Mouse (Mus musculus) midbrain, embryonic 12.5 days (tissue): Measurements from ENCODE around the gene 1700003F12Rik. TPM values are rescaled to one million over a fixed set of nuclear protein-coding genes. Genes with fewer than 3 reads are reported as not detected.

Source experiments
- ATAC-seq: fragments of 200-750 bp; cut with Nextera tagmentation; 2 replicates; pipeline ENCODE4 v1.8.0; 2017; ENCODE audit warnings: low read depth, moderate TSS enrichment, moderate library complexity; ENCODE audit not compliant: low FRiP score
- H3K27ac ChIP-seq: fragments of 300-500 bp; sonication (generic); replicated peaks from 2 replicates; pipeline ENCODE4 v1.5.1; 2016; ENCODE audit warnings: mild to moderate bottlenecking
- H3K27me3 ChIP-seq: fragments of 300-500 bp; sonication (generic); 2 replicates; pipeline ENCODE4 v1.6.1; 2016; ENCODE audit warnings: mild to moderate bottlenecking
- H3K36me3 ChIP-seq: fragments of 300-500 bp; sonication (generic); 2 replicates; pipeline ENCODE4 v1.6.1; 2016
- H3K4me1 ChIP-seq: fragments of 300-500 bp; sonication (generic); 2 replicates; pipeline ENCODE4 v1.6.1; 2016
- H3K4me2 ChIP-seq: fragments of 300-500 bp; sonication (generic); replicated peaks from 2 replicates; pipeline ENCODE4 v1.6.1; 2016; ENCODE audit warnings: mild to moderate bottlenecking, moderate library complexity
- H3K4me3 ChIP-seq: fragments of 300-500 bp; sonication (generic); 2 replicates; pipeline ENCODE4 v1.5.1; 2016; ENCODE audit warnings: mild to moderate bottlenecking
- H3K9ac ChIP-seq: fragments of 300-500 bp; sonication (generic); replicated peaks from 2 replicates; pipeline ENCODE4 v1.6.1; 2016; ENCODE audit warnings: mild to moderate bottlenecking, moderate library complexity
- H3K9me3 ChIP-seq: fragments of 300-500 bp; sonication (generic); 2 replicates; pipeline ENCODE4 v1.6.1; 2016; ENCODE audit warnings: mild to moderate bottlenecking
- WGBS: fragments of 180-500 bp; shearing (Covaris S2); methylation state at CpG from one replicate; pipeline ENCODE4 v1.1.7; 2016; 5-methylcytosine and 5-hydroxymethylcytosine counted together
- polyA plus RNA-seq: library from polyadenylated mRNA; unstranded; fragments of >200 nt; fragmentation: Nextera tagmentation; extraction: Ambion mirVana; gene quantifications from 2 replicates; pipeline ENCODE4 v1.2.1, GENCODE M21; 2016

1700003F12Rik gene
- polyA plus RNA-seq, 1 experiment from 2014 or later = 3.3 TPM

GRCm38 (mm10) chr2:154567766-154568165, 20.9 kb downstream of the 1700003F12Rik start:
- peak overlapping the region; percentile 79; the same call in 1 of the 2 replicates for H3K9ac ChIP-seq
- ATAC-seq = no peak
- H3K4me1 ChIP-seq = peaks cover 49% of the 10 kb centered on the region
- H3K36me3 ChIP-seq = peaks cover 16% of the 10 kb centered on the region
- H3K27me3 ChIP-seq = no peaks in the 10 kb centered on the region
- H3K4me2 ChIP-seq = peak overlapping the region; percentile 80
- H3K27ac ChIP-seq = peak overlapping the region; percentile 91
- no peaks in the 10 kb centered on the region for H3K9me3 ChIP-seq
- H3K4me3 ChIP-seq = peak overlapping the region; percentile 91
- 59% methylated on average over 2 of the region's 2 CpGs for WGBS

GRCm38 (mm10) chr2:154568329-154569070, 21.6 kb downstream of the 1700003F12Rik start:
- no peaks in the 10 kb centered on the region for H3K27me3 ChIP-seq
- peaks cover 9% of the 10 kb centered on the region for H3K36me3 ChIP-seq
- peaks cover 49% of the 10 kb centered on the region for H3K4me1 ChIP-seq
- ATAC-seq = peak; percentile 35
- H3K4me3 ChIP-seq = peak overlapping the region; percentile 91
- 7% methylated on average over 10 of the region's 10 CpGs for WGBS
- H3K9me3 ChIP-seq = no peaks in the 10 kb centered on the region
- H3K9ac ChIP-seq = peak overlapping the region; percentile 79
- peak overlapping the region; percentile 80 for H3K4me2 ChIP-seq
- H3K27ac ChIP-seq = peak overlapping the region; percentile 91

- Histone ChIP-seq H3K36me3 (peaks cover 2% of the 10 kb centered on the region), H3K27me3 (no peaks in the 10 kb centered on the region), H3K4me3 (peak overlapping the region; percentile 91), H3K4me1 (peaks cover 49% of the 10 kb centered on the region), H3K9ac (peak overlapping the region; percentile 79), H3K27ac (peak overlapping the region; percentile 91), H3K4me2 (peak overlapping the region; percentile 80), H3K9me3 (no peaks in the 10 kb centered on the region)
- ATAC-seq = peak; percentile 63
- WGBS = under 1% methylated on average over 58 of the region's 70 CpGs
These were observed 22.3 kb downstream of the 1700003F12Rik start for GRCm38 (mm10) chr2:154569071-154569748.

- no peaks in the 10 kb centered on the region for H3K9me3 ChIP-seq
- peak within 1 kb of the TSS; percentile 80 for H3K4me2 ChIP-seq
- no peaks in the 10 kb centered on the region for H3K36me3 ChIP-seq
- peak within 1 kb of the TSS; percentile 91 for H3K27ac ChIP-seq
- ATAC-seq = peak; percentile 96
- H3K9ac ChIP-seq = peak within 1 kb of the TSS; percentile 79
- H3K4me1 ChIP-seq = peaks cover 51% of the 10 kb centered on the region
- 0% methylated on average over 35 of the region's 44 CpGs for WGBS
- H3K4me3 ChIP-seq = peak within 1 kb of the TSS; percentile 91
- H3K27me3 ChIP-seq = no peaks in the 10 kb centered on the region
These were observed 23.0 kb downstream of the 1700003F12Rik start, which contains the start of gene E2f1 for GRCm38 (mm10) chr2:154569836-154570286. E2f1 (minus strand) TSS chr2:154569892.

- Histone ChIP-seq H3K27me3 (no peaks in the 10 kb centered on the region), H3K9ac (0 out of 2 replicates have a peak overlapping the region, but pooled peaks have one; percentile 59), H3K4me2 (peak overlapping the region; percentile 80), H3K36me3 (no peaks in the 10 kb centered on the region), H3K9me3 (no peaks in the 10 kb centered on the region), H3K27ac (peak overlapping the region; percentile 73; the same call in 1 of the 2 replicates), H3K4me3 (no peak overlapping the region), H3K4me1 (peaks cover 43% of the 10 kb centered on the region)
- ATAC-seq = no peak
- WGBS = 77% methylated on average over 4 of the region's 4 CpGs
These were observed 23.8 kb downstream of the 1700003F12Rik start for GRCm38 (mm10) chr2:154570666-154571065.

- Histone ChIP-seq H3K27me3 (no peaks in the 10 kb centered on the region), H3K4me1 (peaks cover 38% of the 10 kb centered on the region), H3K9ac (no peak overlapping the region), H3K4me2 (no peak overlapping the region), H3K9me3 (no peaks in the 10 kb centered on the region), H3K27ac (no peak overlapping the region), H3K4me3 (no peak overlapping the region), H3K36me3 (no peaks in the 10 kb centered on the region)
- no peak for ATAC-seq
- WGBS = 84% methylated on average over 4 of the region's 4 CpGs
These were observed 24.4 kb downstream of the 1700003F12Rik start for GRCm38 (mm10) chr2:154571266-154571665.

GRCm38 (mm10) chr2:154571976-154572375, 25.1 kb downstream of the 1700003F12Rik start:
- no peaks in the 10 kb centered on the region for H3K27me3 ChIP-seq
- no peak overlapping the region; the same call in 1 of the 2 replicates for H3K27ac ChIP-seq
- no peak overlapping the region for H3K4me2 ChIP-seq
- H3K4me3 ChIP-seq = no peak overlapping the region
- WGBS = 88% methylated on average over 8 of the region's 8 CpGs
- H3K36me3 ChIP-seq = no peaks in the 10 kb centered on the region
- no peak for ATAC-seq
- no peaks in the 10 kb centered on the region for H3K9me3 ChIP-seq
- peaks cover 38% of the 10 kb centered on the region for H3K4me1 ChIP-seq
- H3K9ac ChIP-seq = no peak overlapping the region

GRCm38 (mm10) chr2:154572996-154573395, 26.1 kb downstream of the 1700003F12Rik start:
- no peak for ATAC-seq
- H3K4me3 ChIP-seq = no peak overlapping the region
- no peak overlapping the region for H3K9ac ChIP-seq
- no peak overlapping the region for H3K27ac ChIP-seq
- no peaks in the 10 kb centered on the region for H3K9me3 ChIP-seq
- peaks cover 38% of the 10 kb centered on the region for H3K4me1 ChIP-seq
- H3K27me3 ChIP-seq = no peaks in the 10 kb centered on the region
- no peak overlapping the region for H3K4me2 ChIP-seq
- WGBS = 76% methylated on average over 3 of the region's 3 CpGs
- H3K36me3 ChIP-seq = no peaks in the 10 kb centered on the region

GRCm38 (mm10) chr2:154574271-154574670, 27.4 kb downstream of the 1700003F12Rik start:
- no peak for ATAC-seq
- peaks cover 27% of the 10 kb centered on the region for H3K4me1 ChIP-seq
- H3K4me2 ChIP-seq = no peak overlapping the region
- no peak overlapping the region for H3K9ac ChIP-seq
- H3K36me3 ChIP-seq = no peaks in the 10 kb centered on the region
- H3K4me3 ChIP-seq = no peak overlapping the region
- WGBS = 57% methylated on average over 7 of the region's 7 CpGs
- no peak overlapping the region for H3K27ac ChIP-seq
- H3K9me3 ChIP-seq = no peaks in the 10 kb centered on the region
- H3K27me3 ChIP-seq = no peaks in the 10 kb centered on the region

- H3K4me3 ChIP-seq = no peak overlapping the region
- H3K9ac ChIP-seq = no peak overlapping the region; the same call in 1 of the 2 replicates
- H3K9me3 ChIP-seq = no peaks in the 10 kb centered on the region
- peak overlapping the region; percentile 80 for H3K27ac ChIP-seq
- H3K4me1 ChIP-seq = peaks cover 22% of the 10 kb centered on the region
- H3K36me3 ChIP-seq = no peaks in the 10 kb centered on the region
- peak; percentile 86 for ATAC-seq
- H3K4me2 ChIP-seq = peak overlapping the region; percentile 5; the same call in 1 of the 2 replicates
- H3K27me3 ChIP-seq = no peaks in the 10 kb centered on the region
- 23% methylated on average over 12 of the region's 12 CpGs for WGBS
These were observed 30.2 kb downstream of the 1700003F12Rik start for GRCm38 (mm10) chr2:154576876-154577743.

- H3K9me3 ChIP-seq = no peaks in the 10 kb centered on the region
- WGBS = 44% methylated on average over 6 of the region's 6 CpGs
- ATAC-seq = no peak
These were observed 30.8 kb downstream of the 1700003F12Rik start for GRCm38 (mm10) chr2:154577744-154578067.

More at GRCm38 (mm10) chr2:154577744-154578067, 30.8 kb downstream of the 1700003F12Rik start:
- peaks cover 22% of the 10 kb centered on the region for H3K4me1 ChIP-seq
- H3K4me2 ChIP-seq = no peak overlapping the region
- H3K9ac ChIP-seq = no peak overlapping the region
- peak overlapping the region; percentile 80 for H3K27ac ChIP-seq
- no peak overlapping the region for H3K4me3 ChIP-seq
- no peaks in the 10 kb centered on the region for H3K27me3 ChIP-seq
- H3K36me3 ChIP-seq = no peaks in the 10 kb centered on the region
